Mouse (Mus musculus): ENCODE data around the gene Pcyt1a.

- TF ChIP-seq TAL1 (IDR thresholded peaks at IDR 0.05; ENCODE audit: low read length): no peak
- TF ChIP-seq GATA1 (IDR thresholded peaks at IDR 0.05; ENCODE audit: low read length): no peak
Measured at GRCm38 (mm10) chr16:32427506-32427905, 3.2 kb upstream of the Pcyt1a start.

Data from erythroblast, embryonic 14.5 days (primary cell).